Mouse (Mus musculus) brain, embryonic 14.5 days (tissue): Measurements from ENCODE around the gene Slc9a4.

Experiments
- CTCF ChIP-seq: fragments of 200-500 bp; IDR thresholded peaks from 2 replicates; pipeline ENCODE4 v1.5.1; 2012; ENCODE audit warnings: inconsistent platforms, mild to moderate bottlenecking, moderate library complexity, borderline replicate concordance; ENCODE audit not compliant: insufficient read depth, insufficient read length; ENCODE audit errors: extremely low read depth
- POLR2A ChIP-seq: fragments of 200-500 bp; IDR thresholded peaks from 2 replicates; pipeline ENCODE4 v1.6.1; 2012; ENCODE audit warnings: mild to moderate bottlenecking, inconsistent platforms, borderline replicate concordance; ENCODE audit not compliant: poor library complexity, insufficient read depth, insufficient read length, severe bottlenecking; ENCODE audit errors: extremely low read depth

- no peak for TF ChIP-seq CTCF
- TF ChIP-seq POLR2A, result no peak
Measured at GRCm38 (mm10) chr1:40624954-40625353, 45.1 kb downstream of the Slc9a4 start.
